Mouse (Mus musculus) retina, embryonic 14.5 days (tissue): ENCODE data around the gene Adamts15.

Experiments
- DNase-seq: peaks from one replicate; pipeline ENCODE4 v3.0.0-alpha.2; 2015; ENCODE audit warnings: low spot score

The Adamts15 gene

GRCm38 (mm10) chr9:30921261-30922103 lies 770 bp downstream of the Adamts15 start:
- no peak for DNase-seq

- DNase-seq = no peak
Measured at GRCm38 (mm10) chr9:30920736-30921135, 1.5 kb downstream of the Adamts15 start.

- DNase-seq = no peak
Measured at GRCm38 (mm10) chr9:30919686-30920085, 2.6 kb downstream of the Adamts15 start.

- DNase-seq = no peak
Measured at GRCm38 (mm10) chr9:30918466-30919356, 3.5 kb downstream of the Adamts15 start.

GRCm38 (mm10) chr9:30916266-30916968 lies 5.8 kb downstream of the Adamts15 start:
- DNase-seq = no peak

- no peak for DNase-seq
Measured at GRCm38 (mm10) chr9:30914241-30914640, 8.0 kb downstream of the Adamts15 start.

GRCm38 (mm10) chr9:30913429-30913828 lies 8.8 kb downstream of the Adamts15 start:
- no peak for DNase-seq

- DNase-seq = no peak
Measured at GRCm38 (mm10) chr9:30912161-30912560, 10.1 kb downstream of the Adamts15 start.

GRCm38 (mm10) chr9:30910491-30910890 lies 11.8 kb downstream of the Adamts15 start:
- no peak for DNase-seq

GRCm38 (mm10) chr9:30908973-30909372 lies 13.3 kb downstream of the Adamts15 start:
- DNase-seq = no peak

- DNase-seq = no peak
Measured at GRCm38 (mm10) chr9:30908296-30908690, 14.0 kb downstream of the Adamts15 start.

- DNase-seq = no peak
Measured at GRCm38 (mm10) chr9:30907677-30908295, 14.5 kb downstream of the Adamts15 start.

- DNase-seq = no peak
Measured at GRCm38 (mm10) chr9:30906426-30906825, 15.8 kb downstream of the Adamts15 start.

GRCm38 (mm10) chr9:30905861-30906260 lies 16.4 kb downstream of the Adamts15 start:
- DNase-seq = no peak

- DNase-seq = no peak
Measured at GRCm38 (mm10) chr9:30903266-30903665, 19.0 kb downstream of the Adamts15 start.

- no peak for DNase-seq
Measured at GRCm38 (mm10) chr9:30902641-30903040, 19.6 kb downstream of the Adamts15 start.

- no peak for DNase-seq
Measured at GRCm38 (mm10) chr9:30902152-30902551, 20.1 kb downstream of the Adamts15 start.

- DNase-seq = no peak
Measured at GRCm38 (mm10) chr9:30897169-30897568, 25.1 kb downstream of the Adamts15 start.

- DNase-seq = no peak
Measured at GRCm38 (mm10) chr9:30896752-30897151, 25.5 kb downstream of the Adamts15 start.

- DNase-seq = no peak
Measured at GRCm38 (mm10) chr9:30895618-30896017, 26.6 kb downstream of the Adamts15 start.

GRCm38 (mm10) chr9:30886276-30886675 lies 36.0 kb downstream of the Adamts15 start:
- no peak for DNase-seq

GRCm38 (mm10) chr9:30880553-30880952 lies 41.7 kb downstream of the Adamts15 start:
- DNase-seq = no peak
